Mouse (Mus musculus) bone marrow, adult 2 months (tissue): ENCODE data around the gene Il4i1. TPM values are rescaled to one million over a fixed set of nuclear protein-coding genes. Genes with fewer than 3 reads are reported as not detected.

Source experiments
- H3K27ac ChIP-seq: fragments of 200-500 bp; 2 replicates; pipeline ENCODE4 v1.5.1; 2012; ENCODE audit warnings: low read depth, mild to moderate bottlenecking, control low read depth, inconsistent platforms, low read length; ENCODE audit not compliant: control insufficient read depth, poor library complexity, insufficient read depth
- H3K4me1 ChIP-seq: fragments of 200-500 bp; 2 replicates; pipeline ENCODE4 v1.6.1; 2011; ENCODE audit warnings: low read length; ENCODE audit not compliant: control insufficient read depth, insufficient read depth
- H3K4me3 ChIP-seq: fragments of 200-500 bp; replicated peaks from 2 replicates; pipeline ENCODE3; 2011; ENCODE audit warnings: mild to moderate bottlenecking, low read depth, low read length, control low read depth; ENCODE audit not compliant: control insufficient read depth
- CTCF ChIP-seq: fragments of 200-500 bp; IDR thresholded peaks from 2 replicates; pipeline ENCODE4 v1.5.1; 2011; ENCODE audit warnings: low read length, control low read depth; ENCODE audit not compliant: control insufficient read depth, insufficient read depth
- POLR2A ChIP-seq: fragments of 200-500 bp; IDR thresholded peaks from 2 replicates; pipeline ENCODE4 v1.6.1; 2011; ENCODE audit warnings: low read depth, mild to moderate bottlenecking, control low read depth, low read length, borderline replicate concordance; ENCODE audit not compliant: control insufficient read depth
- WGBS: fragments of 180-500 bp; shearing (Covaris S2); methylation state at CpG from one replicate; pipeline ENCODE4 v1.1.7; 2018; 5-methylcytosine and 5-hydroxymethylcytosine counted together
- polyA plus RNA-seq: library from polyadenylated mRNA; stranded (reverse); fragments of >200 nt; gene quantifications from 2 replicates; pipeline ENCODE4 v1.2.4, GENCODE M21; 2011; ENCODE audit warnings: low replicate concordance; ENCODE audit not compliant: missing spikeins, insufficient read depth, insufficient read length

Gene Il4i1
- polyA plus RNA-seq, 1 experiment, result 24.8 TPM

- Histone ChIP-seq H3K4me3 (no peak overlapping the region), H3K4me1 (peaks cover 7% of the 10 kb centered on the region), H3K27ac (no peak overlapping the region)
- peak; percentile 28; the same call in 1 of the 2 replicates for TF ChIP-seq CTCF
- no peak for TF ChIP-seq POLR2A
- WGBS, result 63% methylated on average over 7 of the region's 7 CpGs
These were observed 5.7 kb downstream of the Il4i1 start for GRCm38 (mm10) chr7:44821666-44822448.

- 43% methylated on average over 7 of the region's 7 CpGs for WGBS
- TF ChIP-seq CTCF, result no peak
- no peak for TF ChIP-seq POLR2A
- H3K4me3 ChIP-seq, result no peak overlapping the region
- H3K27ac ChIP-seq, result no peak overlapping the region
- H3K4me1 ChIP-seq, result peaks cover 7% of the 10 kb centered on the region
These were observed 7.2 kb downstream of the Il4i1 start for GRCm38 (mm10) chr7:44823409-44823808.

- peaks cover 3% of the 10 kb centered on the region for H3K4me1 ChIP-seq
- H3K27ac ChIP-seq, result no peak overlapping the region
- TF ChIP-seq CTCF (peak; percentile 83), POLR2A (no peak)
- 10% methylated on average over 3 of the region's 3 CpGs for WGBS
- no peak overlapping the region for H3K4me3 ChIP-seq
These were observed 8.7 kb downstream of the Il4i1 start for GRCm38 (mm10) chr7:44824872-44825271.

GRCm38 (mm10) chr7:44826771-44827170 is 10.6 kb downstream of the Il4i1 start:
- TF ChIP-seq POLR2A, result no peak
- TF ChIP-seq CTCF, result no peak
- WGBS, result 62% methylated on average over 3 of the region's 3 CpGs
- peaks cover 1% of the 10 kb centered on the region for H3K4me1 ChIP-seq

GRCm38 (mm10) chr7:44828706-44829105 is 12.5 kb downstream of the Il4i1 start:
- Histone ChIP-seq H3K4me3 (no peak overlapping the region), H3K27ac (no peak overlapping the region), H3K4me1 (no peaks in the 10 kb centered on the region; the same call in none of the 2 replicates)
- no peak for TF ChIP-seq POLR2A
- TF ChIP-seq CTCF, result no peak
- 83% methylated on average over 5 of the region's 5 CpGs for WGBS

More at GRCm38 (mm10) chr7:44826771-44827170, 10.6 kb downstream of the Il4i1 start:
- Histone ChIP-seq H3K4me3 (no peak overlapping the region), H3K27ac (no peak overlapping the region)

GRCm38 (mm10) chr7:44832763-44833162 is 16.6 kb downstream of the Il4i1 start:
- no peak overlapping the region for H3K4me3 ChIP-seq
- WGBS, result 77% methylated on average over 4 of the region's 4 CpGs
- no peak for TF ChIP-seq POLR2A
- no peak overlapping the region for H3K27ac ChIP-seq
- H3K4me1 ChIP-seq, result peaks cover 1% of the 10 kb centered on the region

GRCm38 (mm10) chr7:44835373-44836015 is 19.3 kb downstream of the Il4i1 start:
- Histone ChIP-seq H3K27ac (peak overlapping the region; percentile 32; the same call in 1 of the 2 replicates), H3K4me1 (peaks cover 6% of the 10 kb centered on the region), H3K4me3 (no peak overlapping the region)
- 58% methylated on average over 1 of the region's 1 CpGs for WGBS
- no peak for TF ChIP-seq CTCF

- H3K4me1 ChIP-seq, result peaks cover 6% of the 10 kb centered on the region
- no peak for TF ChIP-seq CTCF
- no peak for TF ChIP-seq POLR2A
- 50% methylated on average over 3 of the region's 3 CpGs for WGBS
- H3K4me3 ChIP-seq, result peak overlapping the region; percentile 1
- peak overlapping the region; percentile 32 for H3K27ac ChIP-seq
These were observed 19.8 kb downstream of the Il4i1 start for GRCm38 (mm10) chr7:44836016-44836404.
